Mouse (Mus musculus) ES-CJ7 (cell line): Measurements from ENCODE around the gene Aig1.

Experiments
- DNase-seq: peaks from one replicate; pipeline ENCODE4 v3.0.0; 2011; ENCODE audit warnings: low read depth, low spot score

Gene Aig1

GRCm38 (mm10) chr10:13849205-13849604 is 19.6 kb downstream of the Aig1 start:
- DNase-seq, result no peak

- no peak for DNase-seq
These were observed 23.9 kb downstream of the Aig1 start for GRCm38 (mm10) chr10:13844864-13845263.

GRCm38 (mm10) chr10:13843746-13844145 is 25.0 kb downstream of the Aig1 start:
- no peak for DNase-seq

- no peak for DNase-seq
These were observed 25.9 kb downstream of the Aig1 start for GRCm38 (mm10) chr10:13842855-13843254.

- no peak for DNase-seq
These were observed 30.2 kb downstream of the Aig1 start for GRCm38 (mm10) chr10:13838511-13839126.

- DNase-seq, result no peak
These were observed 30.9 kb downstream of the Aig1 start for GRCm38 (mm10) chr10:13837709-13838456.

GRCm38 (mm10) chr10:13836956-13837355 is 31.8 kb downstream of the Aig1 start:
- DNase-seq, result no peak

- no peak for DNase-seq
These were observed 32.9 kb downstream of the Aig1 start for GRCm38 (mm10) chr10:13835737-13836475.

GRCm38 (mm10) chr10:13834056-13834455 is 34.7 kb downstream of the Aig1 start:
- no peak for DNase-seq

GRCm38 (mm10) chr10:13833066-13833566 is 35.7 kb downstream of the Aig1 start:
- no peak for DNase-seq

- DNase-seq, result no peak
These were observed 36.2 kb downstream of the Aig1 start for GRCm38 (mm10) chr10:13832546-13833033.

GRCm38 (mm10) chr10:13827150-13827549 is 41.6 kb downstream of the Aig1 start:
- DNase-seq, result no peak

- DNase-seq, result no peak
These were observed 55.2 kb downstream of the Aig1 start for GRCm38 (mm10) chr10:13813591-13813990.

- no peak for DNase-seq
These were observed 60.5 kb downstream of the Aig1 start for GRCm38 (mm10) chr10:13808291-13808690.

- DNase-seq, result no peak
These were observed 62.0 kb downstream of the Aig1 start for GRCm38 (mm10) chr10:13806806-13807205.

- DNase-seq, result no peak
These were observed 67.5 kb downstream of the Aig1 start for GRCm38 (mm10) chr10:13801296-13801695.

- no peak for DNase-seq
These were observed 75.3 kb downstream of the Aig1 start for GRCm38 (mm10) chr10:13793458-13793857.

GRCm38 (mm10) chr10:13792788-13793187 is 76.0 kb downstream of the Aig1 start:
- DNase-seq, result no peak

GRCm38 (mm10) chr10:13789604-13790003 is 79.2 kb downstream of the Aig1 start:
- DNase-seq, result no peak

GRCm38 (mm10) chr10:13788057-13788456 is 80.7 kb downstream of the Aig1 start:
- no peak for DNase-seq

- no peak for DNase-seq
These were observed 86.0 kb downstream of the Aig1 start for GRCm38 (mm10) chr10:13782774-13783173.

GRCm38 (mm10) chr10:13782235-13782757 is 86.5 kb downstream of the Aig1 start:
- no peak for DNase-seq
